9 mouse cellular contexts compared by ENCODE assay signal in the genomic region with DNA sequence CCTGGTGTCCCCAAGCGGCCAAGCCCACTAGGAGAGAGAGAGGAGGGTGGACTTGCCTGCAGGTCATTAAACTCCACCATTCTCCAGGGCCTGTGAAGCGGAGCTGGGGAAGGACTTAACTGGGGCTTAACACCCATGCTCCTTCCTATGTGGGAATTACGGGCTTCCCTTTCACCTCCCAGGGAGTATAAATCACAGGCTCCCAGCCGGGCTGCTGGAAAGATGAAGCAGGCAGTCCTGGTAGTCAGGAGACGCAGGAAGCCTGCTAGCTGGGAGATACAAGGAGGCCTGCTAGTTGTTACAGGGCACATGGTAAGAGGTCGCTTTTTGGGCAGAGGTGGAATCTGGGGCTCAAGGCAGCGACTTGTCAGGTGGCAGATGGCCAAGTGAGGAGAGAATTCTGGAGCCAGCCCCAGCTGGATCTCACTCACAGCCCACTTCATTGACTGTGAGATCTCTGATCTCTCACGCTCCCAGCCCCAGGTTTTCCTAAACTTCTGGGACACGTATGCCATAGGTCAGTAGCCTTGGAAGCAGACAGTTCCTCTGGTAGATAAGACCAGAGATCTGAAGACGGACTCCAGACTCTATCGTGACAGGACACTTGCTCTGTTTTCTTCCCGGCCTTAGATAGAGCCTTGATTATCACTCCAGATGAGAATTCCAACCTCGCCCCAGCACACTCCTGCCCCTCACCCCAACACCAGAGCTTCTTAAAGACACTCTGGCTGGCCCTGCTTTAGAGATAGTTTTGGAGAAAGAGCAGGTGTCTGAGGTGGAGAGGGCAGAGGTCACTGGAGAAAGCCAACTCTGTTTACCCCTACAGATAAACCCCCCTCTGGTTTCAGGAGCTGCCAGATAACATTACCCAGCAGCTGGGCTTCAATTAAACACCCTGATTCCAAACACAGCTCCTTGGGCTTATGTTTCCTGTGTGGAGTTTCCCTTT. TPM values are rescaled to one million over a fixed set of nuclear protein-coding genes. Genes with fewer than 3 reads are reported as not detected.
DNase-seq lines count a peak whose midpoint lies in the region; ATAC-seq lines count a peak whose summit lies in the region.
"Had no signal": no experiment of that assay in that cellular context is flagged by ENCODE, and none has a peak within 500 bp of the region (broad histone marks: within the 10 kb centered on the region; RNA-seq: fewer than 3 reads in every experiment).

No protein-coding gene starts in this region.

- no peaks in the 10 kb centered on the region for H3K9me3 ChIP-seq in limb, embryonic 11.5 days (ENCODE audit: control insufficient read depth, low read length)
- no peaks in the 10 kb centered on the region for H3K9me3 ChIP-seq in stomach, embryonic 15.5 days

- 6% methylated on average over 13 of the region's 13 CpGs for WGBS in limb, embryonic 11.5 days
- WGBS in stomach, embryonic 15.5 days: 35% methylated on average over 13 of the region's 13 CpGs

- H3K4me3 ChIP-seq in limb, embryonic 11.5 days (ENCODE audit: low read depth, low read length): no peak overlapping the region
- no peak overlapping the region for H3K4me3 ChIP-seq in stomach, embryonic 15.5 days (replicated peaks)

- no peaks in the 10 kb centered on the region for H3K27me3 ChIP-seq in limb, embryonic 11.5 days (ENCODE audit: control insufficient read depth, insufficient read depth, low read length)
- H3K27me3 ChIP-seq in stomach, embryonic 15.5 days (replicated peaks): no peaks in the 10 kb centered on the region

- peaks cover 17% of the 10 kb centered on the region for H3K4me1 ChIP-seq in limb, embryonic 11.5 days (ENCODE audit: control insufficient read depth, insufficient read depth, low read length)
- peaks cover 52% of the 10 kb centered on the region for H3K4me1 ChIP-seq in stomach, embryonic 15.5 days

- peak; percentile 28 to 49 for DNase-seq in lung, adult 18-20 months
- DNase-seq in lung, postnatal 25 days (ENCODE audit: low spot score): no peak
- DNase-seq in forelimb bud, embryonic 11.5 days (ENCODE audit: low read depth, low spot score): peak; percentile 28
- DNase-seq in limb, embryonic 11.5 days (ENCODE audit: low spot score): peak; percentile 63
- DNase-seq in left cerebral cortex, postnatal 14 days (ENCODE audit: low spot score in 2 of 2): no peak
- DNase-seq: cerebellum, adult 11 months; layer of hippocampus, postnatal 36 days had no signal

- no peaks in the 10 kb centered on the region for H3K36me3 ChIP-seq in limb, embryonic 11.5 days (ENCODE audit: control insufficient read depth, insufficient read depth, low read length)
- H3K36me3 ChIP-seq in stomach, embryonic 15.5 days: no peaks in the 10 kb centered on the region

- intact Hi-C loops in left cerebral cortex, postnatal 14 days (cut with DNase I): no loop called here

- H3K27ac ChIP-seq in limb, embryonic 11.5 days (replicated peaks; ENCODE audit: low read depth, low read length): no peak overlapping the region
- H3K27ac ChIP-seq in stomach, embryonic 15.5 days: peak overlapping the region; percentile 49

- no peak overlapping the region for H3K4me2 ChIP-seq in limb, embryonic 11.5 days (ENCODE audit: low read depth, severe bottlenecking)
- no peak overlapping the region for H3K4me2 ChIP-seq in stomach, embryonic 15.5 days

- no peak overlapping the region for H3K9ac ChIP-seq in limb, embryonic 11.5 days (ENCODE audit: low read length)
- H3K9ac ChIP-seq in stomach, embryonic 15.5 days: no peak overlapping the region; the same call in 1 of the 2 replicates

- no peak; the same call in 1 of the 2 replicates for ATAC-seq in limb, embryonic 11.5 days (ENCODE audit: insufficient number of reproducible peaks, low FRiP score, low TSS enrichment, low read depth)
- no peak for ATAC-seq in stomach, embryonic 15.5 days (ENCODE audit: insufficient read depth, low FRiP score, low read depth)
- ATAC-seq in erythroid progenitor cell, adult 5-6 weeks (replicated peaks; ENCODE audit: low FRiP score, poor library complexity, severe bottlenecking): no peak

RNA-seq across cellular contexts. Expression of a gene that starts 36.1 kb away (rescaled TPM):
- 8.9 and 10.4 TPM in 2 replicates for polyA plus RNA-seq in limb, embryonic 11.5 days (2014; fragmentation: Nextera tagmentation; extraction: Ambion mirVana)
- polyA plus RNA-seq in stomach, embryonic 15.5 days (2015; fragmentation: Nextera tagmentation; extraction: Ambion mirVana): 6.8 and 6.9 TPM in 2 replicates
- 3.2 and 6.3 TPM in 2 replicates for total RNA-seq in erythroid progenitor cell, adult 5-6 weeks (2015; ENCODE audit: low replicate concordance)
- 1.0 and 1.1 TPM in 2 replicates for total RNA-seq in erythroid progenitor cell, adult 5-6 weeks (2017; ENCODE audit: low replicate concordance)
- total RNA-seq in left cerebral cortex, postnatal 14 days (2021): 10 to 100 TPM; 30.9 TPM

Comparison
In these comparisons a context has a peak if more than half of its experiments do, and no peak if none do; other contexts are left out.
1. DNase-seq: peak in lung, adult 18-20 months (2 of 2), forelimb bud, embryonic 11.5 days (single experiment) and limb, embryonic 11.5 days (single experiment); none in lung, postnatal 25 days (single experiment) and left cerebral cortex, postnatal 14 days (0 of 2).
2. RNA of a gene that starts 36.1 kb away (total RNA-seq): 30.9 TPM in left cerebral cortex, postnatal 14 days; 1.0 to 6.3 TPM in erythroid progenitor cell, adult 5-6 weeks; every median in the first group is over 4 times any median in the second.